In the genomic region with DNA sequence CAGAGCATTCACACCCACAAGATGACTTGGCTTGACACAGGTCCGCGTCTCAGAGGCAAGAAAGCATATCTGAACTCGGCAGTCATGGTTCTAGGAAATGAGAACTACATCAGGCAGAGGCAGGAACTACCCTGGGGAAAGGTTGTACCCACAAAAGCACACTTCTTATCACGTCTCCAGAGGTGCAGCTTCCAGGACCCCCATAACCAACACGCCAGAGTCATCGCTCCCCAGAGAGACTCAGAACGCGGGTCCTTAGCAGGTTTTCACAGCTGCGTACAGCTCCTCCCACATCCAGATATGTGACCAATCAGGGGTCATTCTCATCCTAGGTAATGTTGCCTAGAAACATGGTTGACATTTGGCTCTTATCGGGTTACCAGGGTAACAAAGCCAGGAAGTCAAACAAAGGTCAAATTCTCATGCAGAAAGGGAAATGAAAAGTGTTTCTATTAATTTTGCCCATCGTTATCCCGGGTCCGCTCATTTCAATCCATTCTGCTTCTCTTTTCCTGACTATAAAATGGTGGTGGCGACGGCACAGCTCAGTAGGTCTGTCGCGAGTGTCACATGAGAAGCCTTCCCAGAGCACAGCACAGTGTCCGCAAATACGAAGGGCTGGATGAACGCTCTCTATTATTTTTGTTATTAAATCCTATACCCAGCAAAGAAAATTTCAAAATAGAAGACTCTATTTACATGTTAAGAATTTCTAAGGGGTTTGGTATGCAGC, we compare ENCODE assay signal across 8 mouse cellular contexts. TPM values are rescaled to one million over a fixed set of nuclear protein-coding genes. Genes with fewer than 3 reads are reported as not detected.
DNase-seq lines count a peak whose midpoint lies in the region; ATAC-seq and TF ChIP-seq lines count a peak whose summit lies in the region.

No protein-coding gene starts in this region.

- H3K4me2 ChIP-seq in forebrain, embryonic 16.5 days (ENCODE audit: low read length), result peak overlapping the region; percentile 60
- peak overlapping the region; percentile 53 for H3K4me2 ChIP-seq in intestine, embryonic 14.5 days (ENCODE audit: low read length)

- H3K9me3 ChIP-seq in forebrain, embryonic 16.5 days (ENCODE audit: control insufficient read depth, low read length), result no peaks in the 10 kb centered on the region
- no peaks in the 10 kb centered on the region for H3K9me3 ChIP-seq in intestine, embryonic 14.5 days (ENCODE audit: control insufficient read depth, low read length)

- H3K27ac ChIP-seq in layer of hippocampus, adult 2 months, result peak overlapping the region; percentile 32; the same call in 1 of the 2 replicates
- H3K27ac ChIP-seq in forebrain, embryonic 16.5 days (ENCODE audit: low read length), result no peak overlapping the region
- no peak overlapping the region for H3K27ac ChIP-seq in intestine, embryonic 14.5 days (ENCODE audit: low read depth)

- TF ChIP-seq CTCF in layer of hippocampus, adult 2 months (conservative IDR thresholded peaks at IDR 0.05), result no peak

- WGBS in forebrain, embryonic 16.5 days, result 27% methylated on average over 20 of the region's 20 CpGs
- 20% methylated on average over 20 of the region's 20 CpGs for WGBS in intestine, embryonic 14.5 days

- H3K27me3 ChIP-seq in forebrain, embryonic 16.5 days (replicated peaks; ENCODE audit: control insufficient read depth, insufficient read depth, low read length), result no peaks in the 10 kb centered on the region
- no peaks in the 10 kb centered on the region for H3K27me3 ChIP-seq in intestine, embryonic 14.5 days (replicated peaks; ENCODE audit: control insufficient read depth, insufficient read depth, low read length)

- peak; percentile 11 to 14 for DNase-seq in layer of hippocampus, adult 2 months (ENCODE audit: low spot score in 2 of 2)
- DNase-seq in layer of hippocampus, postnatal 25 days (ENCODE audit: extremely low spot score in 1 of 2, low spot score in 1 of 2), result no peak
- peak; percentile 50 to 55 for DNase-seq in adrenal gland, postnatal 36 days
- peak; percentile 73 for DNase-seq in intestine, embryonic 14.5 days (ENCODE audit: low spot score)
- DNase-seq in urinary bladder, postnatal 25 days (ENCODE audit: low spot score), result no peak
- DNase-seq in right cerebral cortex, postnatal 25 days, result no peak

- H3K36me3 ChIP-seq in forebrain, embryonic 16.5 days (ENCODE audit: control insufficient read depth, insufficient read depth), result no peaks in the 10 kb centered on the region
- H3K36me3 ChIP-seq in intestine, embryonic 14.5 days (ENCODE audit: control insufficient read depth, insufficient read depth, low read length), result no peaks in the 10 kb centered on the region

- H3K4me1 ChIP-seq in forebrain, embryonic 16.5 days (replicated peaks; ENCODE audit: control insufficient read depth, insufficient read depth, low read length), result 0 out of 2 replicates have a peak, but pooled peaks cover 3% of the 10 kb centered on the region
- no peaks in the 10 kb centered on the region; the same call in 1 of the 2 replicates for H3K4me1 ChIP-seq in intestine, embryonic 14.5 days (replicated peaks; ENCODE audit: control insufficient read depth, insufficient read depth, low read length)

- ATAC-seq in forebrain, embryonic 16.5 days, result peak; percentile 91
- peak; percentile 77 for ATAC-seq in intestine, embryonic 14.5 days (replicated peaks; ENCODE audit: low FRiP score, low TSS enrichment, low read depth)
- peak; percentile 95 for ATAC-seq in megakaryocyte-erythroid progenitor cell, adult 5-6 weeks (replicated peaks; ENCODE audit: low FRiP score, low TSS enrichment, poor library complexity, severe bottlenecking)

- peak overlapping the region; percentile 45 for H3K4me3 ChIP-seq in layer of hippocampus, adult 2 months
- peak overlapping the region; percentile 40 for H3K4me3 ChIP-seq in forebrain, embryonic 16.5 days (replicated peaks; ENCODE audit: low read length)
- peak overlapping the region; percentile 22 for H3K4me3 ChIP-seq in intestine, embryonic 14.5 days (ENCODE audit: low read depth, low read length)

- peak overlapping the region; percentile 35; the same call in 1 of the 2 replicates for H3K9ac ChIP-seq in forebrain, embryonic 16.5 days (replicated peaks; ENCODE audit: low read depth, low read length)
- no peak overlapping the region for H3K9ac ChIP-seq in intestine, embryonic 14.5 days (ENCODE audit: low read length)

RNA-seq across cellular contexts. Expression of a gene that starts 47.3 kb away (rescaled TPM):
- total RNA-seq in layer of hippocampus, adult 2 months (2021), result 100 to 1,000 TPM; 114 to 118 TPM
- 100 to 1,000 TPM; 120 to 125 TPM for total RNA-seq in layer of hippocampus, postnatal 25 days (2021)
- 100 to 1,000 TPM; 182 to 192 TPM for total RNA-seq in adrenal gland, postnatal 36 days (2021)
- polyA plus RNA-seq in forebrain, embryonic 16.5 days (2015; fragmentation: Nextera tagmentation; extraction: Ambion mirVana), result 88.7 and 104 TPM in 2 replicates
- polyA plus RNA-seq in intestine, embryonic 14.5 days (2014; fragmentation: Nextera tagmentation; extraction: Ambion mirVana), result 151 and 154 TPM in 2 replicates
- total RNA-seq in megakaryocyte-erythroid progenitor cell, adult 5-6 weeks (2014; fragmentation: Nextera tagmentation), result 59.1 and 63.9 TPM in 2 replicates
- 180 and 214 TPM in 2 replicates for total RNA-seq in megakaryocyte-erythroid progenitor cell, adult 5-6 weeks (2017)

Comparison
In these comparisons a context has a peak if more than half of its experiments do, and no peak if none do; other contexts are left out.
1. DNase-seq: peak in layer of hippocampus, adult 2 months (2 of 2), adrenal gland, postnatal 36 days (2 of 2) and intestine, embryonic 14.5 days (single experiment); none in layer of hippocampus, postnatal 25 days (0 of 2), urinary bladder, postnatal 25 days (single experiment) and right cerebral cortex, postnatal 25 days (single experiment).
2. Peak in every context shown above with its lines, with median percentiles within 50 percentile points of each other: H3K4me3 ChIP-seq and ATAC-seq.